Mouse (Mus musculus) liver, adult 2 months (tissue): ENCODE measurements around the gene Tnrc6a.

Source experiments
- CTCF ChIP-seq: fragments of 200-500 bp; IDR thresholded peaks from 2 replicates; pipeline ENCODE4 v1.5.1; 2011; ENCODE audit warnings: low read depth, low read length, control low read depth
- POLR2A ChIP-seq: fragments of 200-500 bp; IDR thresholded peaks from 2 replicates; pipeline ENCODE4 v1.6.1; 2011; ENCODE audit warnings: low read length, control low read depth; ENCODE audit not compliant: insufficient read depth; ENCODE audit errors: extremely low read depth

GRCm38 (mm10) chr7:123196432-123196831 is 72.7 kb downstream of the Tnrc6a start:
- no peak for TF ChIP-seq POLR2A
- TF ChIP-seq CTCF, result no peak
